14 mouse cellular contexts compared by ENCODE assay signal in genomic region chr4:32004773-32005591, GRCm38 (mm10).
"Had no signal": no experiment of that assay in that cellular context is flagged by ENCODE, and none has a peak within 500 bp of the region (broad histone marks: within the 10 kb centered on the region; RNA-seq: fewer than 3 reads in every experiment).

No protein-coding gene starts in this region.

- H3K4me3 ChIP-seq: layer of hippocampus, adult 2 months; limb, embryonic 15.5 days; liver, embryonic 12.5 days; midbrain, embryonic 10.5 days had no signal

- H3K27ac ChIP-seq: kidney, postnatal 0 days; layer of hippocampus, adult 2 months; limb, embryonic 15.5 days; liver, embryonic 12.5 days; macrophage; midbrain, embryonic 10.5 days had no signal

- ATAC-seq: liver, embryonic 12.5 days; midbrain, embryonic 16.5 days had no signal

- H3K27me3 ChIP-seq: limb, embryonic 15.5 days; liver, embryonic 12.5 days had no signal

- H3K4me1 ChIP-seq: limb, embryonic 15.5 days; liver, embryonic 12.5 days had no signal

- H3K4me2 ChIP-seq: limb, embryonic 15.5 days; liver, embryonic 12.5 days; lung, embryonic 14.5 days had no signal

- DNase-seq: kidney, adult 11 months; kidney, adult 9 months; kidney, postnatal 4 days; lung, embryonic 14.5 days; lung, postnatal 10 days; right cerebral cortex, postnatal 14 days; thymus, postnatal 4 days had no signal

- H3K9me3 ChIP-seq: limb, embryonic 15.5 days; liver, embryonic 12.5 days; midbrain, embryonic 10.5 days had no signal

- H3K9ac ChIP-seq: limb, embryonic 15.5 days; liver, embryonic 12.5 days; lung, embryonic 14.5 days had no signal
